Mouse (Mus musculus): ENCODE data around the gene Serpina10.

GRCm38 (mm10) chr12:103631203-103631612 lies at the start of gene Serpina10:
- TF ChIP-seq POLR2A (IDR thresholded peaks at IDR 0.05; ENCODE audit: borderline replicate concordance, extremely low read depth, insufficient read depth, insufficient read length, poor library complexity, severe bottlenecking) (no peak), CTCF (IDR thresholded peaks at IDR 0.05; ENCODE audit: borderline replicate concordance, extremely low read depth, insufficient read depth, insufficient read length) (no peak)

All from brain, embryonic 14.5 days (tissue).